Mouse (Mus musculus): Measurements from ENCODE around the gene Tiam1.

DNA sequence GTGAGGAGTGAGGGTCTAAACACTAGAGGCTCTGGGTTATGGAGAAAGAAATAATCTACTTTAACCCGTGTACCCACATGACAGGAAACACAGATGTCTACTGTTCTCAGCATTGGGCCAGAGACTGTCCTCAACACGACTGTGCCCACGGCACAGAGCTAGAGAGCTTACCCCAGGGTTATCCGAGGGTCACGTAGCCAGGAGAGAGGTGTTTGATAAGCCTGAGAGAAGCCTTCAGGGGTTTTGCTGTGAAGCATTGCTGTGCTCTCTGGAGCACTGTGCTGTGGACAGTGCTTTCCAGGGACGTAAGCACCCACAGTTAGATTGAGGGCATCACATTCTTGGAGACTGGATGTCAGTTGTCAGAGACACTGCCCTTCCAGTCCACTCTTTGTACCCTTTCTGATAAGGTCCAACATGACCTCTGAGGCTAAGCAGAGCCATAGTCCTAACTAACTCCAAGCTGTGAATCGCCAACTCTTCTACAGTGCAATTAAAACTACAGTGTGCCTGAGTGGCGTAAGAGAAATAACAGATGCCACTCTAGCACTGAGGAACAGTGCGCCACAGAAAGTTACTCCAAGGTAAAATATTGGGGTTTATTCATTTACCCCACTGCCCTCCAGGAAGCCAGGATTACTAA, 353.7 kb downstream of the Tiam1 start:
- no peak for TF ChIP-seq CTCF (IDR thresholded peaks at IDR 0.05; ENCODE audit: borderline replicate concordance, control insufficient read depth, extremely low read depth, insufficient read depth, low read length, poor library complexity)
- TF ChIP-seq POLR2A (IDR thresholded peaks at IDR 0.05; ENCODE audit: control insufficient read depth, extremely low read depth, insufficient read depth, low read length, poor library complexity), result no peak
